Mouse (Mus musculus): ENCODE results near the gene Plin3. TPM values are rescaled to one million over a fixed set of nuclear protein-coding genes. Genes with fewer than 3 reads are reported as not detected.
"Not testable (repeated sequence)": the region's sequence is repeated elsewhere in the genome, so short reads cannot be mapped to it uniquely, and the experiment has no call there.

The Plin3 gene
- total RNA-seq, 2 experiments from 2014 or later: 44.4 to 45.7 TPM

DNA sequence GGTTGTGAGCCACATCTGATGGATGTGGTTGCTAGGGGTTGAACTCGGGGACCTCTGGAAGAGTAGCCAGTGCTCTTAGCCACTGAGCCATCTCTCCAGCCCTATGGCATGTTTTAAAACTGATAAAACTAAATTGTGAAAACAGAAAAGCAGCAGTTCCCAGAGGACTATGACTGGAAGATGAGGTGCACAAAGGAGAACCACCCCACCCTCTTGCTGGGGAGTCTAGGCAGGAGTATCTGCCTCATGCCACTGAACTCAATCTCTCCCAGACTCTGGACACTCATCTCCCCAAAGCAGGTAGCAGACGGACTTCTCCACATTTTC, 15.1 kb downstream of the Plin3 start:
- DNase-seq: no peak
- intact Hi-C loops (cut with DNase I): loop anchor here (2.0 kb wide), 1 partner anchor 13 kb away; no protein-coding TSS in a partner anchor

DNA sequence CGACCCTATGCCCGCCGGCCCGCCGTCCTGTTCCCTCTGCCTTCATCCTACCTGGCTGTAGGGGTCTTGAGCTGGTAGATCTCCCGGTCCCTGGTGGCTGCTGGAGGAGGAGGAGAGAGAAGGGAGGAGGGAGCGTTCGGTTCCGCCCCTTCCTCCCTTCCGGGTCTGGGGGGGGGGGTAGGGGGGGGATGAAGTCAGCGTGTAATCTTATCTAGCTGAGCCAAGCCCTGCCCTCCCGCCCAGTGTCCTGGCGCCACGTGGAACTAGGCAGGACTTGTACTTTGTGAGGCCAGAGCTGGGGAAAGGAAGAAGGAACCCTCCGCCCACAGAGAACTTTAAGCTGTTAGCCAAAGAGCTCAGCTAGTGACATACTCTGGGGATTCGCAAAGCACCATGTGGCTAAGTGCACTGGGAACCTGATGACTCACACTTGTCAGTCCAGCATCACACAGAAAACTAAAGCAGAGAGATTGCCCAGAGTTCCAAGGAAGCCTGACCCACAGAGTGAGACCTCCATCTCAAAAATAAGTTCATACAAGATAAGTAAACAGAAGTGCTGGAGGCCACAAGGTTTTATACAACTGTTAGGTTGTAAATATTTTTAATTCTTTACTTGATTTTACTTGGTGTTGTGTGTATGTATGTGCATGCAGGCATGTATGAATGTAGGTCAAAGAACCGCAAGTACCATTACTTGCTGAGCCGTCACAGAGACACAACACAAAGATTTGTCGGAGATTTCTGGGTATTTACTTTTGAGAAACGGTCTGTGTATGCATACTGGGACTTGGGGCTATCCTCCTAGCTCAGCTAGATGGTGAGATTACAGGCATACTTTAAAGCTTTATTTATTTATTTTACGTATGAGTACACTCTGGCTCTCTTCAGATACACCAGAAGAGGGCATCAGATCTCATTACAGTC, 15.8 kb downstream of the Plin3 start, which contains the start of gene Ticam1:
Gene Ticam1 (minus strand): TSS at position 144 of the 924 bp plus-strand sequence.
- intact Hi-C loops (cut with DNase I): loop anchor here (2.0 kb wide), 1 partner anchor 14 kb away; no protein-coding TSS in a partner anchor
- peak; percentile 78 to 87 for DNase-seq

DNA sequence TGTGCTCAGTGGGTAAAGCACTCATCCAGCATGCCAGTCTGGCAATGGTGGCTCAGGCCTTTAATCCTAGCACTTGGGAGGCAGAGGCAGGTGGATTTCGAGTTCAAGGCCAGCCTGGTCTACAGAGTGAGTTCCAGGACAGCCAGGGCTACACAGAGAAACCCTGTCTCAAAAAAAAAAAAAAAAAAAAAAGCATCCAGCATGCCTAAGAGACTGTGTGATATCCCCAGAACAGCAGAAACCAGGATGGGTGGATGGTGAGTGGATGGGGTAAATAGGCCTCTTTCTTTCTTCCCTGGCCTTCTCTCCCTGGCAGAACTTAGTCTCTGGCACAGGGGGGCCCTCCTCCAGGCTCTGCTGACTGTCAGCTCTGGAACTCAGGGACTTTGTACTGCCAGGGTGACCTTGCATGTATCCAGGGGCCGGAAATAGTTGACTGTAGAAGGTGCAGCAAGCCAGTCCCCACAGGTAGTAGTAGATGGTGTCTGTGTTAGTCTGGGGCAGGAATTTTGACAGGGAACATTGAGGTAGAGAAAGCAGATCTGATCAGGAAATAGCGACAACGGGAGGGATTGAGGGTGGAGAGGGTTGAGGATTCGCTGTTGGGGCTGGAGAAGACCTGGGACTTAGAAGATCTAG, 16.7 kb downstream of the Plin3 start:
- DNase-seq: no peak
- intact Hi-C loops (cut with DNase I): loop anchor here (2.0 kb wide), 1 partner anchor 15 kb away; no protein-coding TSS in a partner anchor

DNA sequence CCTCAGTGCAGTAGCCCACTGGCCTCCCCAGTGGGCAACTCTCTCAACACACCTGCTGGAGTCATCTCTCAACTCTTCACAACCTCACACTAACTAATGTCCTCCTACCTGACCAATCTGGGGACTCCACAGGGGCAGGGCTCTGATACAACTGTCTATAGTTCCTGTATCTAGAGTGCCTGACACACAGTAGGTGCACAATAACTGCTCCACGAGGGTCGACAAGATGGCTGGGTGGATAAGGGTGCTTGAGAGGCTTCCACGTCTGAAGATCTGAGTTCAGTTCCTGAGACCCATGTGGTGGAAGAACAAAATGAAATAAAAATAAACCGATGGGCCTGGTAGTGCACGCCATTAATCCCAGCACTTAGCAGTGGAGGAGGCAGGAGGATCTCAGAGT, 18.7 kb downstream of the Plin3 start:
- intact Hi-C loops (cut with DNase I): no loop called here

DNA sequence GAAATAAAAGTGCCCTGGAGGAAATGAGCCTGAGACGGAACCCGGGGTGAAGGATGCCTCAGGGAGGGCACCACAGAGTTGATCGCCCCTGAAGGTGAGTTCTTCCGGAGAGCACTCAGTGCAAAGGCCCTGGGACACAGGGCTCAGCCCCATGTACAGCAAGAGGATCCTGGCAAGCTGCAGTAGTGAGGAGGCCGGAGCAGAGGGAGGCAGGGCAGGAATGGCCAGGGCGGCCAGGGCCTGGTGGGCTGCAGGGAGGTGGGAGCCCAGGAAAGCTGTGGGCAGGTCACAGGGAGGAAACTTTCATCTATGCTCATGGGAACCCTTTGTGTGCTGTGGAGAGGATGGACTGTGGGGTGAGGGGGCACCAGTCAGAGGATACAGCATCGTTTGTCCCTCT, 19.2 kb downstream of the Plin3 start:
- intact Hi-C loops (cut with DNase I): no loop called here
- no peak for DNase-seq

More for the DNA sequence above, 18.7 kb downstream of the Plin3 start:
- no peak for DNase-seq

DNA sequence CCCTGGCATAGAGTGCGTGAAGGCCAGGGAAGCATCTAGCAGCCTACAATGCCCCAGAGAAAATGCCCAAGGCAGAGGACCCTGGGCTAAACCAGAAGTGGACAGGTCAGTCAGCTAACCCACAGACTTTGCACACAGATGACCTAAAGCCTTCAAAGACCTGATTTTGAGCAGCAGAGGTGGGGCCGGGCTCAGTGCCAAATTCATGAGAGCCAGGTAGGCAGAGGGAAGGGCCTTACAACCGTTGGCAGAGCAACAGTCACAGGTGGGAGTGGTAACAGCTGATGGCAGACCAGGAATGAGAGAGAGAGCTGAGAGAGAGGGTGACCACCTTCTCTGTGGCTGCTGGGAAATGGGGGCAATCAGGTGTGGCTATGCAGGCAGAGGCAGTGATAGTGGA, 20.0 kb downstream of the Plin3 start:
- intact Hi-C loops (cut with DNase I): no loop called here
- DNase-seq: no peak

DNA sequence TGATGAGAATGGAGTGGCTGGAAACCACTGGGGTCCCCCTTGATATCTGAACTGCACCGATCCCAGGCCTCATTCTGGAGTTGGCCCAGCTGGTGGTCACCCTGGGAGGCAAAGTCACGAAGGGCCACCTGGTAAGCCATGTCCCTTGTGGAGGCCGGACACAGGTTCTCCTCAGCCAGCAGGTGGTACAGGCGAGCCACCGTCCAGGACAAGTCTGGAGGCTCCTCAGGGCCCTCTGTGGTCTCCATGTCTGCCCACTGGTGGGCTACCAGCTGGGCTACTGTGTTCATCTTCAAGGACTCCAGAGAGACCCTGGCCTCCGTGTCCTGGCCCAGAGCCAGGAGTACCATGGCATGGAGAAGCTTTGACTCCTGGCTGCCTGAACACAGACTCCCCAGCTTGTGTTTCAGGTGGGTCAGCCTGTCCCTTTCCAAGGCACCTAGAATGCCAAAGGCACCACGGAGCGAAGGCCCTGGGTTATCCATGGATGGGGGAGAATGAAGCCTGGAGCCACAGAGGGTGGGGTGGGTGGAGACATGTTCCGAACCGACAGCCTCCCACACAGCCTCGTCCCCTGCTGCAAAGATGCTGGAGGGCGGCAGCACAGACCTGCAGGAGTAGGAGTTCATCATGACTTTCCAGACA, 20.9 kb downstream of the Plin3 start:
- intact Hi-C loops (cut with DNase I): no loop called here
- no peak for DNase-seq

DNA sequence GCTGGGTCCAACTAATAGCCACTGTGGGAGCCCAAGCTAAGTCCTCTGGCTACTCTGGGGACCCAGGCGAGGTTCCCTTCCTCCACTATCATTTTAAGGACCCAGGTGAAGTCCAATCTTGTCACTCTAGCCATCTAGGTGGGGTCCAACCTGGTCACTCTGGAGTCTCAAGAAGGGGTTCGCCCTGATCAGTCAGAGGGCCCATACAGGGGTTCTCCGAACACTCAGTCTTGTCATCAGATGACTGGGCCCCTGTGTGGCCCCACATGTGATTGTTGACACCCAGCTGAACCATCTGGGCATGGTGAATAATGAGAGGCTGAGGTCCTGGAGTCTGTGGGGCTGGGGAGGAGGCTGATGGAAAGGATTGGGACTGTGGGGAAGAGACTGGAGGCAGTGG, 22.9 kb downstream of the Plin3 start:
- intact Hi-C loops (cut with DNase I): no loop called here

DNA sequence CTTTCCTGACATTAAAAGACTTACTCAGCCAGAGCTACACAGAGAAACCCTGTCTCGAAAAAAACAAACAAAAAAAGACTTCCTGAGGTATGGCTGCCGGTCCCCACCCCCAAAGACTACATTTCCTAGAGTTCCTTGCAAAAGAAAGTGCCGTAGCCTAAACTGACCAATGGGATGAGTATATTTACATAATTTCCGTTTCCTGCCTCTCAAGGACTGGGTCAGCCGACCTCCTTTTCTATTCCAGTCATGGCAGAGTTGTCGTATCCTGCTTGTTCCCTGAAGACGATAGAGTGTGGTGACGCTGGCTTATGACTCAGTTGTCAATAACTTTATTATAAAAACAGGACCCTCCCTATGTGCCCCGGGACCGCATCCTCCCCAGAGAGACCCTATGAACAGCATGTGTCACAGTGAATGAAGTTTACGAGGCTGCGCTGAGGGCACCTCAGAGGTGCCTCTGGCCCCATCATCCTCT, 23.5 kb downstream of the Plin3 start:
- no peak for DNase-seq
- intact Hi-C loops (cut with DNase I): no loop called here

More for the DNA sequence above, 22.9 kb downstream of the Plin3 start:
- no peak for DNase-seq

DNA sequence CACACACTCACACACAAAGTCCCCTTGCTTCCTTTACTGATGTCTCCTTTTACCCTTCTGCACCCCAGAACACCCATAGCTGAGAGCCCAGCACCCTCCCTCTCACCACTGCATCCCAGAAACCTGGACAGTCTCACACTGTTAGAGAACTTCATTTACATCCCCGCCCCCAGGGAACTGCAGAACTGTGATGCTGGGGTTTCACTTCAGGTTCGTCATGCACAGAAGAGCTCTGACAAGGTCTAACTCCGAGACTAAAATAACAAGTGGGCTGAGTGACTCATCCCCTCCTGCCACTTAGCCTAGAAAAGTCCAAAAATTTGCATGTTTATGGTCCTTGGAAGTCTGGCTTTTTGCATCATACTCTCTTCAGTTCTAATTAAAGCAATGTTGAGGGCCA, 26.4 kb downstream of the Plin3 start:
- no peak for DNase-seq
- intact Hi-C loops (cut with DNase I): no loop called here

DNA sequence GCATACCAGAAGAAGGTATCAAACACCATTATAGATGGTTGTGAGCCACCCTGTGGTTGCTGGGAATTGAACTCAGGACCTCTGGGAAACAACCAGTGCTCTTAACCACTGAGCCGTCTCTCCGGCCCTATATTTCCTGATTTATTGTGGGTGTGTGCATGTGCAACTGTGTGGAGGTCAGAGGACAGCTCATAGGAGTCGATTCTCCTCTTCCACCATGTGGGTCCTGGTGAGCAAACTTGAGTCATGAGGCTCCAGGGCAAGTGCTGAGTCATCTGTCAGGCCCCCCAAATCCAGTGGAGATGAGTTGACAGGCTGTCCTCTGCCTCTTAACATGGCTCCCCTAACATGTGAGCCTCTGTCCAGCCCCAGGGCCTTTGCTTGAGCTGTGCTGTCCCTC, 26.8 kb downstream of the Plin3 start:
- DNase-seq: no peak
- intact Hi-C loops (cut with DNase I): no loop called here

DNA sequence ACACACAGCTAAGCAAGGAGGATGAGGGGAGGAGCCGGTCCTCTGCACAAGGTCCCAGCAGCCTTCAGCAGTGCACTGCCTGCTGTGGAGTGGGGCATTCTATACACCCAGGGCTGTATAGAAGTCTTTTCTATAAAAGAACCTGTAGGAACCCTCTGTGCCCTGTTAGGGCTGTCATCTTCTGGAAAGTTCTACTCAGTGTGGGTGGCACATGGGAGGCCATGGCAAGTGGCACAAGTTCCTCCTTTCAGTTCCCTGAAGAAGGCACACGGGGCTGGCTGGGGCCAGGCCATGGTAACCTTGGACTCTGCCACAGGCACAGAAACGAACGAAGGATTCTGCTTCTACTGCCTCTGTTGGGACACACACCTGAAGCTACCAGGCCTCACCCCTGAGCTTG, 27.7 kb downstream of the Plin3 start:
- DNase-seq: no peak
- intact Hi-C loops (cut with DNase I): no loop called here

DNA sequence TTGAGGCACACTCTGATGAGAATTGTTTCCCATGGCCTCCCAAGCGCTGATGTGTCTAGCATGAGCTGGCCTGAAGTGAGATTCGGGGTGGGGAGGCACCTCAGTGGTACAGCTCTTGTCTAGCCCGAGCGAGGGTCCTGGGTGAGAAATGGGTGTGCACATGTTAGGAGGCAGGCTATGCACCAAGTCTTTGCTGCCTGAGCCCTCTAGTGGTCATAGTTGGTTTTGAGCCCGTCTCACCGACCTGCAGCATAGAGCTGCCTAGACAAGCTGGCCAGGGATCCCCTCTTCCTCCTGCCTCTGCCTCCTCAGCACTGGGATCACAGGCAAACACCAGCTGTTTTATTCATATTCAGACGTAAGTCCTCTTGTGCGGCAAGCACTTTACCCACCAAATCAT, 28.7 kb downstream of the Plin3 start:
- DNase-seq: peak; percentile 68 to 75

DNA sequence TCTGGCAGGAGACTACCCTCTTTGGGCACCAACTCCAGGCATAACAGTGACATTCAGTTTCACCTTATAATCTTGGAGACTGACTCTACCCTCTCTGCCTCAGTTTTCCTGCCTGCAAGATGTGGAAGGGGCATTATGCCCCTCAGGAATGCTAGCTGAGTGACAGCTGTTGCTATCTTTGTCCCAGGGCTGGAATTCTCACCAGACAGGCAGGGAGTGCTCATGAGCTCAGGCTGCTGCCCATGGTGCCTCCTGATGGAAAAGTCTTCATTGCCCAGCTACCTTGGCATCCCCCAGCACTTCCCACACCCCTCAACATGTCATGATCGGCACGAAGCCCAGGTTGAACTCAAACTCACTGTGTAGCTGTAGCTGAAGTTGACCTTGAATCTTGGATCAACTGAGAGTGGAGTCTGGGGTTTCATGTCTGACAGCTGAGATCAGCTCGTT, 30.0 kb downstream of the Plin3 start:
- intact Hi-C loops (cut with DNase I): no loop called here
- peak in 1 of 2 experiments; percentile 65 for DNase-seq

More for the DNA sequence above, 28.7 kb downstream of the Plin3 start:
- intact Hi-C loops (cut with DNase I): no loop called here

DNA sequence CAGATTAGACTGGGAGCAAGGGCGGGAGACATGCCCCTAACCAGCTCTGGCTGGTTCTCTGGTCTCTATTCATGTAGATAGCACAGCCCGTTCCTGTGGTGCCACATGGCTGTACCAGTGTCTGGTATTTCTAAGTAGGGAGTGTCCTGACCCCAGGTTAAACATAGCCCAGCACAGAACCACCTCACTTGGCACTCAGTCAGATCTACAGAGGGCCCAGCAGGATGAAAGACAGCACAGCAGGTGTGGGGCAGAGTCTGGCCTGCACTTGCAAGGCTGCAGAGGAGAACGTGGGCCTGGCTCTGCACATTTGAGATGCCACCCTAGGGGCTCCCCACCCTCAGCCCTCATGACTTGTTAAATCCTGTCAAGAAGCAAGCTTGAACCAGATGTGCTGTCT, 31.5 kb downstream of the Plin3 start:
- intact Hi-C loops (cut with DNase I): no loop called here
- peak in 1 of 2 experiments; percentile 64 for DNase-seq

DNA sequence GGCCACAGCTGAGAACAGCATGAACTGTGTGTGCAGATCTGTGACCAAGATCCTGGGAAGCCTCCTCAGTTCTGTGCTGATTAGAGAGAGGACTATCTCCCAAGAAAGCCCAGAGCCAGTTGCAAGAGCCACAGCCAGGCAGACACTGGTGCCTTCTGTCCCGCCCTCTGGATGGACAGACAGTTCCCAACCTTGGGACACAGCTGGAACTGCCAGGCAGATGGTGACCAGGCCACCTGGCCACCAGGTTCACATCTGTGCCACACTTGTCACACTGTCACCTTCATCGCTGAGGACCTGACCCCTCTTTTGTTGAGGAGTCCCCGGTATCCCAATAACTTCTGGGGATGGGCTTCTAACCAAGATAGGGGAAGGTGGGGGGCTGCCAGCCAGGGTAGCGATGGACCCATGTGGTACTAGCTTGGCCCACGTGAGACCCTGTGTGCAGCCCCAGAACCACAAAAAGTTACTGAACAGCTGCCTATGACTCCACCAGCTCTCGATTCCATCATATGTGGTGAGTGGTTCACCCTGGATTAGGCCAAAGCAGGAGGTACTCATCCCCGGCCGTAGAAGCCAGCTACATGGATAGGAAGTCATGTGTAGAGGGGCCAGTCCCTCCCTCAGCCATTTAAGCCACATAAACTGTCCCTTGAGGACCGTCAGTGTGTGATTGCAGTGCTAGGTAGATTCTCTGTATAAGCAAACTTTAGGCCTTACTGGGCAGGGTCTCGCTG, 33.2 kb downstream of the Plin3 start:
- DNase-seq: no peak
- intact Hi-C loops (cut with DNase I): no loop called here

DNA sequence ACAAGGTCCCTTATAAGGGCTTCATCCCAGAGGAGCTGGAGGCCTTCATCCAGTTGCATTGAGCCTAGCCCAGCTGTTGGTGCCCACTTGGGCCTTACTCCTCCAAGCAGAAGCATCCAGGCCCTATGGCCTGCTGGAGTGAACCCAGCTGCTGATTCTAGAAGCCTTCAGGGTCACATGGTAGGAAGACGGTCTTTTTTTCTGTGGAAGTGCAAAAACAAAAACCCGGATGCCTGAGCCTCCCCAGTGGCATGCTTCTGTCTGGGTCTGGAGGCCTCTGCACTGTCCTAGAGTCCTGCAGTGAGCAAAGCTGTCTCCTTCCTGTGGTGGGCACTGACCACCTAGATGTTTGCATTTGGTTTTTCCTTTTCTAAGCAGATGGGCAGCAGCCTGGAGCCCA, 33.9 kb downstream of the Plin3 start:
- DNase-seq; intact Hi-C loops (cut with DNase I): not testable (repeated sequence)

DNA sequence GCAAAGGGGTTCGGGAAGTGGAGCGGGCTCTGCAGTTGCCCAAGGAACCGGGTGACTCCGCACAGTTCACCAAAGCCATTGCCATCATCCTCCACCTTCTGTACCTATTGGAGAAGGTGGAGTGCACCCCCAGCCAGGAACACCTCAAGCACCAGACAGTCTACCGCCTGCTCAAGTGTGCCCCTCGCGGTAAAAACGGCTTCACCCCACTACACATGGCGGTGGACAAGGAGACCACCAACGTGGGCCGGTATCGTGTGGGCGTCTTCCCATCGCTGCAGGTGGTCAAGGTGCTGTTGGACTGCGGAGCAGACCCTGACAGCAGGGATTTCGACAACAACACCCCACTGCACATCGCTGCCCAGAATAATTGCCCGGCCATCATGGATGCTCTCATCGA, 34.4 kb downstream of the Plin3 start:
- DNase-seq; intact Hi-C loops (cut with DNase I): not testable (repeated sequence)

DNA sequence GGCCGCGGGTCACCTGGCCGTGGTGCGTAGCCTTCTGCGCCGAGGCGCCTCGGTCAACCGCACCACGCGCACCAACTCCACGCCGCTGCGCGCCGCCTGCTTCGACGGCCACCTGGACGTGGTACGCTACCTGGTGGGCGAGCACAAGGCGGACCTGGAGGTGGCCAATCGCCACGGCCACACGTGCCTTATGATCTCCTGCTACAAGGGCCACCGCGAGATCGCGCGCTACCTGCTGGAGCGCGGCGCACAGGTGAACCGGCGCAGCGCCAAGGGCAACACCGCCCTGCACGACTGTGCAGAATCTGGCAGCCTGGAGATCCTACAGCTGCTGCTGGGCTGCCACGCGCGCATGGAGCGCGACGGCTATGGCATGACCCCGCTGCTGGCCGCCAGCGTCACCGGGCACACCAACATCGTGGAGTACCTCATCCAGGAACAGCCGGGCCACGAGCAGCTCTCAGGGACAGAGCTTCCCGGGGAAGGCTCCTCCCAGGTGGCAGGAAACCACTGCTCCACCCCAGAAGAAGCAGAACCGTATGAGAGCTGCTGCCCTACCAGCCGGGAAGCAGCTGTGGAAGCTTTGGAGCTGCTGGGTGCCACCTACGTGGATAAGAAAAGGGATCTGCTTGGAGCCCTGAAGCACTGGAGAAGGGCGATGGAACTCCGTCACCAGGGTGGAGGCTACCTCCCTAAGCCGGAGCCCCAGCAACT, 35.3 kb downstream of the Plin3 start:
- DNase-seq: no peak
- intact Hi-C loops (cut with DNase I): no loop called here

Measured in gastrocnemius, postnatal 36 days (tissue).